Mouse (Mus musculus): ENCODE results near the gene Cep152.
A peak's percentile ranks its signal among the peaks of the same experiment; 100 is the strongest.

Cep152 gene

GRCm38 (mm10) chr2:125626536-125626935 is 1.6 kb upstream of the Cep152 start:
- DNase-seq (ENCODE audit: low spot score in 2 of 2): no peak

DNA sequence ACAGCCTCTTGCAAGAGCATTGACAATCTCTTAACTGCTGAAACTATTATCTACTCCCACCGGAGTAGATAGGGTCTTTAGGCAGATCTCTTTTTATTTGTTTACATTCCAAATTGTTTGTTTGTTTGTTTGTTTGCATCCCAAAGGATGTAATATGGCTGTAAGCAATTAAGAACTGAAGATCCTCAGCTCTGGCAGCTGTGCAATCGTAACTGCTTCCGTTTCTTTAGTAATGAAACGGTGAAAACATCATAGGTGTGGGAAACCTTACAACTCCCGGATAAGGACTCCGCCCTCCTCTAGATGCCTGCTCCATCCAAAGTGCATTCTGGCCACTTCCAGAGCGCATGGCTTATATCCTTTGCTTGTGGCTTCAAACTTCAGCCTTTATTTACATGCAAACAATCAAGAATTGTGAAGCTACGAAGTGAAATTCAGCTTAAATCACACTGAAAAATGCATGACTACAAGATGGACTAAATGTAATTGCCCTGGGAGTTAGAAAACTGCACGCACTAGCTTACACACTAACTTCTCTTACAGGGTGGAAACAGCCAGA is 707 bp downstream of the Cep152 start:
- no peak for DNase-seq (ENCODE audit: low spot score in 2 of 2)

- no peak for DNase-seq (ENCODE audit: low spot score in 2 of 2)
These were observed 1.7 kb downstream of the Cep152 start for GRCm38 (mm10) chr2:125623211-125623610.

DNA sequence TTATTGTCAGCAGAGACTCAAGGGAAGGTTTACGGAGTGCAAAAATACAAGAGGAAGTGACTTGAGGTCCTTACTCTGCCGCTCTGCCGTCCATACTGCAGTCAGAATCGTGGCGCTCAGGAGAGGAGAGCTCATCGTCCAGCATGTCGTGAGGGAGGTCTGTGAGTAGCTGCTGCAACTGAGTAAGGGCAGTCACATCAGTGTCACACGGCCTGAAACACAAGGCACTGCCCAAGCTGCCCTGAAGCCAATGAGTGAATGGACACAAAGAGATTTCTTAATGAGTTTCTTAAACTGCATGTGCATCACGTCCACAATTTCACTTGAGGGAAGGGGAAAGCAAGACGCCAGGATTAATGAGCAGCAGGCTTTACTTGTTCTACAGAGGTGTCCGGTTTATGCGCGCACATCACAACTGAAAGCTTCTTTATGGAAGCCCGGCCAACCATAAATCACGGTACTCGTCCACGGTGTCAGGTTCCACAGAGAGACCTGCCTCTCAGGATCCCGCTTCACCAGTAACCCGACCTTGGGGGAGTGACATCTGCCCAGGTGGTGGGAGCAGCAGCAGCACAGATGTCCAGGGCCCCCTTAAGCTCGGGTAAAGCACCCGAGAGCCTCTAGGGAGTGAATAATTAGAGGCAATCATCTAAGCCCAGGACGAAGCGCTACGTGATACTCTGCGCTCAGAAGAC is 4.6 kb downstream of the Cep152 start:
- no peak for DNase-seq (ENCODE audit: low spot score in 2 of 2)

- DNase-seq (ENCODE audit: low spot score in 2 of 2): no peak
These were observed 9.0 kb downstream of the Cep152 start for GRCm38 (mm10) chr2:125615858-125616424.

DNA sequence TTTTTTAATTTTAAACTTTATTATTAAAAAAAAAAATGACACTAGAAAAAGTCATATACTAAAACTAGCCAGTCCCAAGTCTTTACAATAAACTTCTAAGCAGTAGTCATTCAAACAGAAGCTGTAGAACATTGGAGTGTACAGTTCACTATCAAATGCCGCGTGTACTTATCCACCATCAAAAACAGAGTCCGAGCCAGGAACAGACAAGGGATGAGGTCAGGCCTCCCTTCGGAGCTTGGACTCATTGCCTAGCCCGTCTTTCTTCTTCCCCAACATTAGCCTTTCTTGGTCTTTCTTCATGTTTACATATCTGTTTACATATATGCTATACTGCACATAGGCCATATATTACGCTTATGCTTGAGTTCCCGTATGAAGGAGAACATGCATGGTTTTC is 9.5 kb downstream of the Cep152 start:
- DNase-seq (ENCODE audit: low spot score in 2 of 2): no peak

DNA sequence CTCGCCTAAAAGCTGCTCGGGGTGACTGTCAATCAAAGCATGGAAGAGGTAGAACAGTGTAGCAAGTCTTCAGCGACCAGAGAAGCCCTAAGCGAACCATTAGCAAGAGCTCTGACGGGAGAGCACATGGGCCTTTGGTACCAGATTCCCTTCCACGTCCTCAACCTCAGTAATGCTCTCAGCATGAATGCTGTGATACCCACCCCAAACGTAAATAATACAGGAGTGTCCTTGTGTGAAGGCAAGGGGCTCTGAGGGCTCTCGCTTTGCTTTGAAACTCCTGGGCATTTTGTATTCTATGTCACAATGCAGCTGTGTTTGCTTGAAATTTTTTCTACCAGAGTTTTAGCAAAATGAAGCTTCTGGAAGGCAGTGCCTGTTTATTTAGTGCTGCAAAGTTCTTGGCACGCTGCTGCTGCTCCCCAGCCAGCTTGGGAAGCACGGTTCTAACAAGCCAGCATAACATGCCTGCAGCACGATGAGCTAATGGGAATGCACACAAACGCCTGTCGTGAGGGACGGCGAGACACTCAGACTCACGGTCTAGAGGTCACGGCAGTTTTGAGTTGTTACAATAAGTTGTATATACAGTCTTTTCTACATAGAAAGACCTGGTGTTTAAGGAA is 18.6 kb downstream of the Cep152 start:
- no peak for DNase-seq (ENCODE audit: low spot score in 2 of 2)

DNA sequence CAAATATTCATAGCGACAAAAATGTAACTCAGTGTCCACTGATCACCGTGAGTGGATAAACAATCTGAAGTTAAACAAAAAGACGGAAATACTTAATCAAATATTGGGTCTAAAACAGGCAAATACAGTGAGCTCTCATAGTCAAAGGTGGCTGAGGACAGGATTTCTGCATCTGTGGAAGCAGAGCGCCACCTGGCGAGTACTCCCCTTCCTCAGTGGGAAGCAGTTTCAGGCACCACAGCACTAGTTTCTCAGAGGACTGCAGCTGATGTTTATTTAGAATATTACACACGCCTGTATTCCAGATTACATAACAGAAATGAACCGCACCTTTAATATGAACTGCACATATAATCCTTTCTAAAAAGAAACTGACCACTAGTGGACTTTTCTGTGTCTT is 20.3 kb downstream of the Cep152 start:
- peak in 1 of 2 experiments; percentile 20 for DNase-seq (ENCODE audit: low spot score in 2 of 2)

GRCm38 (mm10) chr2:125602970-125603369 is 21.9 kb downstream of the Cep152 start:
- no peak for DNase-seq (ENCODE audit: low spot score in 2 of 2)

DNA sequence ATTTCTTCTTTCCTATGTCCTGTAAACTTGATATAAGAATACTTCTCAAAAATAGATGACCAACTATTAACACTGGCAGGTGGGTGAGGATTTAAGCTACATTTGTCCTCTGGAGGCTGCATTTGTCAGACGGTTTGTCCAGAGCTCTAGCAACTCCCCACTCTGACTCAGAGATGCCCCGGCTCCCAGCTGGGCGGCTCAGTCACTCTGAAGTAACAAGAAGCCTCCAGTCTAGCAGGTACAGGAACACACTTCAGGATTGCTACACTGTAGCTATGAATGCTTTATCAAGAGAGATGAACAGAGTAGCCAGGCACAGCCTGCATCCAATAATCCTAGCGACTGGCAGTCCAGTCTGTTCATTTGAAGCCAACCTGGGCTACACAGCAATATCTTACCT is 26.0 kb downstream of the Cep152 start:
- no peak for DNase-seq (ENCODE audit: low spot score in 2 of 2)

DNA sequence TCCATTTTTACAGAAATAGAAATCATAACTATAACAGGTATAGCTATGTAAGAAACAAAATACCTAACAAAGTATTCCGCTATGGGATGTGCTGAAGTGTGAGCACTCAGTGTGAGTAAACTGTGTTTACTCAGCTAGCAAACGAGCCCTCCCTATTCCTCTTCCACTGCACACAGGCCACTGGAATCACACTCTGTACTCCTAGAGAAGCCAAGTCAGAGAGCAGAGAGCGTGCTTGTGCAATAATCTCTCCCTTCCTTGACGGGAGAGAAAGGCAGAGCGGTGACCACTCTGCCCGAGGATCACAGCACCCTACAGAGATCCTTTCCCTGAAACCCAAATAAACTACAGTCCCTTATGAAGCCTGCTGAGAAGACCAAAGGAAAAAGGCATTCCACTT is 26.7 kb downstream of the Cep152 start:
- no peak for DNase-seq (ENCODE audit: low spot score in 2 of 2)

DNA sequence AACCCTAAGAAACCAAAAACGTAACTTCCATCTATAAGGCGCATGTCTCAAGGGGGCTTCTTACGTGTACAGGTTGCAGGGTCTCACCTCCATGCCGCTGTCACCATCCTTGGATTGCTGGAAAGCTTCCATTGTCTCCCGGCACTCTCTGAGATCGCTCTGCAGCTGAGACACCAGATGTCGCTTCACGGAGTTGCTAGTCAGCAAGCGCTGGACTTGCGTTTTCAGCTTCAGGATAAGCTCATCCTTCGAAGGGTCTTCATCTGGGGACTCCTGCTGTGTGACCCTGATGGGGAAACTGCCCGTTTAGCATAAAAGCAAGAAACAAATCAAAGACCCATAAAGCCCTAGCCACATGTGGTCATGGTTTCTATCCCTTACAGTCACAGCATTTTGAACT is 30.1 kb downstream of the Cep152 start:
- no peak for DNase-seq (ENCODE audit: low spot score in 2 of 2)

- no peak for DNase-seq (ENCODE audit: low spot score in 2 of 2)
These were observed 30.8 kb downstream of the Cep152 start for GRCm38 (mm10) chr2:125594072-125594471.

- DNase-seq (ENCODE audit: low spot score in 2 of 2): no peak
These were observed 33.0 kb downstream of the Cep152 start for GRCm38 (mm10) chr2:125591895-125592294.

GRCm38 (mm10) chr2:125589287-125589686 is 35.6 kb downstream of the Cep152 start:
- no peak for DNase-seq (ENCODE audit: low spot score in 2 of 2)

DNA sequence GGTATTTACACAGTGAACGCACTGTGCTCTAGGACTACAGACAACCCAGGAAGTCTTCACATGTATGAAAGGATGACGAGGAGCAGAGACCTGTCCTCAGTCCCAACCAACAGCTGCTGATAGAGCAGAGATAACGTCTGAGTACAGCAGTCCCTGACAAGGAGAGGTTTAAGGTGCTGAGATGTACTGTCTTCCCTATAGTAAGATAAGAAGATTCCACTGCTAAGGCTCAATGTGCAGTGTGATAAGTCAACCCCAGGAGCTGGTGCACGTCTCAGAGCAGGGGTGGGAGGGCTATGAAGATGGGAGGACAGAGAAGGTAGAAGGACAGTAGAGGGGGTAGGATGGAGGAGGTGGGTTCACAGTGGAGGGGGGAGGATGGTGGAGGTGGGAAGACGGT is 43.8 kb downstream of the Cep152 start:
- DNase-seq (ENCODE audit: low spot score in 2 of 2): no peak

DNA sequence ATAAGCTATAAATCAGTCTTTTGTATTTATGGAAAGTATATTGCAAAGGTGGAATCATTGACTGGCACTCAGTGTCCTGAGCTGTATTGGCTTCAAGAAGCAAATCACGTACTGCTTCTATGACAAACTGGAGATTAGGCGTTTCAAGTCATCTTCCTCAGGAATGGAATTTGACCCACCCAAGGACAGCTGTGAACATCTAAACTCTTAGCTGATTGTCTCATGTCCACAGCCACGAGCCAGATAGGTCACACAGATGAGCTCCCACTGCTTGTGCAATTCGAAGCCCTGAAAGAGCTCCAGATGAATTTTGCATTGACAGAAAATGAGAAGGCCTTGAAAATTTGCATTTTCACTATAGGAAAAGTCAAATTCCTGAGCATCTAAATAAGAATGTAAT is 47.2 kb downstream of the Cep152 start:
- no peak for DNase-seq (ENCODE audit: low spot score in 2 of 2)

DNA sequence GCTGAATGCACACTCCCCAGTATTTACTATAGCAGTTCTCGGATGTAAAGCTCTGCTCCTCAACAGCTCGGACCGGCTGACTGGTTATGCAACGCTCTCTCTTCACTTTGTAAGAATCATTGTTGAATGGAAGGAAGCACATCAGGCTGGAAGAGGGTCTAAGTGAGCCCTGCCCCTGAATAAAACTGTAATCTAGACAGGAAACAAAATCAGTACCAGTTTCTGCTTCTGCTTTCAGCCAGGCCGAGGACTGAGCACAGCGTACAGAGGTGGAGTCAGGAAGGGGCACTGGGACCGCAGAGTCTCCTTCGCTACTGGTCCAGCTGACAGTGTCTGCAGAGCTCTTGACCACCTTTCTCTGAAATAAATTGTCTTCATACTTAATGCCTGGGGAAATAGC is 48.4 kb downstream of the Cep152 start:
- no peak for DNase-seq (ENCODE audit: low spot score in 2 of 2)

- DNase-seq (ENCODE audit: low spot score in 2 of 2): peak in 1 of 2 experiments; percentile 4
These were observed 49.1 kb downstream of the Cep152 start for GRCm38 (mm10) chr2:125575766-125576165.

DNA sequence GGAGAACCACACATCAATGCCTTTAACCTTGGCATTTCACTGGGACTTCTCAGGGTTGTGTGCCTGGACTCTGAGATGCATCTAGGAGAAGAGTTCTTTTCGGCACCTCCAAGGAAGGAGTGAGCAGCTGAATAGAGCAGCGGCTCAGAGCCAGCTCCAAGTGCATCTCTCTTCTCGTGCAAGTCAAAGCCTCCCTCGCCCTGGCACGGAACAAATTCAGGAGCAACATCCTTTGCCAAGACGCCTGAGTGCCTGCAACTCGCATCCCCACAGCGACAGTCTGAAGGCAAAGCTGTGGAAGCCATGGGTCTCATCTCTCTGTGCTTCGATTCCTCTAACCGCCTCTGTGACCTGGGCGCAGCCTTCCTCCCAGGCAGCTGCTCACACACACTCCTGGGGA is 61.0 kb downstream of the Cep152 start:
- peak in 1 of 2 experiments; percentile 7 for DNase-seq (ENCODE audit: low spot score in 2 of 2)

- DNase-seq (ENCODE audit: low spot score in 2 of 2): no peak
These were observed 62.5 kb downstream of the Cep152 start for GRCm38 (mm10) chr2:125562407-125562806.

DNA sequence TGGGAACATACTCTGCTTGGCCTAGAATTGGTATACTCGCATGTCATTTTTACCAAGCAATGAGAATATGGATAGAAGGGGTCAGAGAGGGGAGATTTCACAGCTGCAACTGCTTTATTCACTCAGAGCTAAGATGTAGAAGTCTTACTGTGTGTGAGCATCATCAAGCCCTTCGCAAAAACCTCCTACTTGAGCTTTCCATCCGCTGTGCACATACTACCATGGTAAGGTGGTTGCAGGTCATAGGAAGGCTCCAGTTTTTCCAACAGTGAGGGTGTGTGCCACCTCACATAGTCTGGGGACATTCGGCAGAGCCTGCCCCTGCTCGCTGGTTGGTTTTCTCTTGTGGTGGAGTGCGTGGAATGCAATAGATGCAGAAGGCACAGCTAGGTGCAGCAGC is 64.9 kb downstream of the Cep152 start:
- no peak for DNase-seq (ENCODE audit: low spot score in 2 of 2)
